Mouse (Mus musculus) brain, embryonic 14.5 days (tissue): ENCODE data around the gene Pdx1.

ENCODE experiments used
- CTCF ChIP-seq: fragments of 200-500 bp; IDR thresholded peaks from 2 replicates; pipeline ENCODE4 v1.5.1; 2012; ENCODE audit warnings: inconsistent platforms, mild to moderate bottlenecking, moderate library complexity, borderline replicate concordance; ENCODE audit not compliant: insufficient read depth, insufficient read length; ENCODE audit errors: extremely low read depth
- POLR2A ChIP-seq: fragments of 200-500 bp; IDR thresholded peaks from 2 replicates; pipeline ENCODE4 v1.6.1; 2012; ENCODE audit warnings: mild to moderate bottlenecking, inconsistent platforms, borderline replicate concordance; ENCODE audit not compliant: poor library complexity, insufficient read depth, insufficient read length, severe bottlenecking; ENCODE audit errors: extremely low read depth

GRCm38 (mm10) chr5:147322183-147322582 is 52.4 kb downstream of the Pdx1 start, which contains the start of gene Urad:
- TF ChIP-seq CTCF: no peak
- TF ChIP-seq POLR2A: no peak
